Comparison of ENCODE assay signal across 25 mouse cellular contexts in genomic region chr13:114083570-114084138, GRCm38 (mm10).
DNase-seq lines count a peak whose midpoint lies in the region; ATAC-seq and TF ChIP-seq lines count a peak whose summit lies in the region.
"Had no signal": no experiment of that assay in that cellular context is flagged by ENCODE, and none has a peak within 500 bp of the region (broad histone marks: within the 10 kb centered on the region; RNA-seq: fewer than 3 reads in every experiment).

No protein-coding gene starts in this region.

- H3K4me1 ChIP-seq in heart, postnatal 0 days (ENCODE audit: control insufficient read depth, insufficient read depth), result peaks cover 4% of the 10 kb centered on the region; the same call in 1 of the 2 replicates
- H3K4me1 ChIP-seq in midbrain, embryonic 11.5 days (ENCODE audit: control insufficient read depth, insufficient read depth, low read length), result no peaks in the 10 kb centered on the region; the same call in 1 of the 2 replicates
- peaks cover 3% of the 10 kb centered on the region; the same call in 1 of the 2 replicates for H3K4me1 ChIP-seq in midbrain, embryonic 10.5 days
- H3K4me1 ChIP-seq: embryonic facial prominence, embryonic 12.5 days; intestine, embryonic 15.5 days had no signal

- intact Hi-C loops in gastrocnemius, postnatal 36 days (cut with DNase I), result no loop called here

- DNase-seq in heart, postnatal 0 days (ENCODE audit: low spot score), result no peak
- no peak for DNase-seq in heart, adult 8-10 months (ENCODE audit: low spot score)
- DNase-seq in midbrain, embryonic 11.5 days (ENCODE audit: low spot score, missing footprints), result peak; percentile 57
- no peak for DNase-seq in midbrain, embryonic 10.5 days (ENCODE audit: low spot score)
- peak; percentile 5 for DNase-seq in lung, postnatal 14 days
- no peak for DNase-seq in gastrocnemius, postnatal 36 days
- DNase-seq in right cerebral cortex, postnatal 10 days (ENCODE audit: low spot score in 2 of 2), result no peak
- DNase-seq: adrenal gland, adult 8-10 months; cerebellum, adult 8-10 months; embryo, embryonic 11 days; gastrocnemius, postnatal 25 days; kidney, adult 2 months; kidney, postnatal 36 days; left cerebral cortex, postnatal 4 days; thymus, adult 18-20 months; thymus, postnatal 25 days had no signal

- H3K27ac ChIP-seq in heart, postnatal 0 days (ENCODE audit: low read depth), result no peak overlapping the region
- H3K27ac ChIP-seq in midbrain, embryonic 11.5 days (ENCODE audit: low read depth, low read length), result no peak overlapping the region
- no peak overlapping the region for H3K27ac ChIP-seq in midbrain, embryonic 10.5 days (replicated peaks)
- H3K27ac ChIP-seq: embryonic facial prominence, embryonic 12.5 days; hindbrain, embryonic 12.5 days; hindbrain, postnatal 0 days; intestine, embryonic 15.5 days; layer of hippocampus, adult 2 months; left cerebral cortex, adult 2 months; stomach, postnatal 0 days had no signal

- H3K4me3 ChIP-seq in heart, postnatal 0 days (ENCODE audit: low read depth, low read length), result no peak overlapping the region
- H3K4me3 ChIP-seq in midbrain, embryonic 11.5 days (ENCODE audit: low read depth, low read length), result no peak overlapping the region
- no peak overlapping the region for H3K4me3 ChIP-seq in midbrain, embryonic 10.5 days
- H3K4me3 ChIP-seq: embryonic facial prominence, embryonic 12.5 days; hindbrain, embryonic 12.5 days; intestine, embryonic 15.5 days; layer of hippocampus, adult 2 months; left cerebral cortex, adult 2 months had no signal

- 0 out of 2 replicates have a peak, but pooled peaks have one; percentile 27 for ATAC-seq in heart, postnatal 0 days (ENCODE audit: insufficient read depth, low read depth)
- no peak for ATAC-seq in midbrain, embryonic 11.5 days (ENCODE audit: low FRiP score)
- ATAC-seq: hindbrain, postnatal 0 days; intestine, embryonic 15.5 days; midbrain, embryonic 16.5 days had no signal

- no peak for TF ChIP-seq CTCF in heart, postnatal 0 days (IDR thresholded peaks at IDR 0.05; ENCODE audit: low read depth)

- H3K9ac ChIP-seq in heart, postnatal 0 days (replicated peaks; ENCODE audit: low read depth, low read length), result no peak overlapping the region
- no peak overlapping the region for H3K9ac ChIP-seq in midbrain, embryonic 11.5 days (ENCODE audit: low read length)
- H3K9ac ChIP-seq: embryonic facial prominence, embryonic 12.5 days; hindbrain, embryonic 12.5 days; intestine, embryonic 15.5 days had no signal

- no peaks in the 10 kb centered on the region for H3K36me3 ChIP-seq in heart, postnatal 0 days (replicated peaks; ENCODE audit: control insufficient read depth, insufficient read depth, low read length)
- no peaks in the 10 kb centered on the region for H3K36me3 ChIP-seq in midbrain, embryonic 11.5 days (ENCODE audit: control insufficient read depth, insufficient read depth, low read length)
- H3K36me3 ChIP-seq in midbrain, embryonic 10.5 days, result no peaks in the 10 kb centered on the region
- H3K36me3 ChIP-seq: embryonic facial prominence, embryonic 12.5 days; hindbrain, embryonic 12.5 days; intestine, embryonic 15.5 days had no signal

- H3K9me3 ChIP-seq in heart, postnatal 0 days (replicated peaks; ENCODE audit: control insufficient read depth, low read length), result no peaks in the 10 kb centered on the region
- no peaks in the 10 kb centered on the region for H3K9me3 ChIP-seq in midbrain, embryonic 11.5 days (ENCODE audit: control insufficient read depth, low read length)
- H3K9me3 ChIP-seq in midbrain, embryonic 10.5 days (replicated peaks), result no peaks in the 10 kb centered on the region
- H3K9me3 ChIP-seq: embryonic facial prominence, embryonic 12.5 days; G1E; hindbrain, embryonic 12.5 days; intestine, embryonic 15.5 days had no signal

- H3K27me3 ChIP-seq in heart, postnatal 0 days (ENCODE audit: control insufficient read depth, insufficient read depth, low read length), result no peaks in the 10 kb centered on the region
- H3K27me3 ChIP-seq in midbrain, embryonic 11.5 days (ENCODE audit: control insufficient read depth, insufficient read depth, low read length), result no peaks in the 10 kb centered on the region
- H3K27me3 ChIP-seq in midbrain, embryonic 10.5 days (ENCODE audit: low read depth, poor library complexity, severe bottlenecking), result no peaks in the 10 kb centered on the region
- H3K27me3 ChIP-seq: embryonic facial prominence, embryonic 12.5 days; hindbrain, embryonic 12.5 days; intestine, embryonic 15.5 days had no signal

- no peak for TF ChIP-seq EP300 in heart, postnatal 0 days (IDR thresholded peaks at IDR 0.05; ENCODE audit: low read depth)

- H3K4me2 ChIP-seq in heart, postnatal 0 days (ENCODE audit: low read depth, low read length), result no peak overlapping the region
- no peak overlapping the region for H3K4me2 ChIP-seq in midbrain, embryonic 11.5 days
- H3K4me2 ChIP-seq: embryonic facial prominence, embryonic 12.5 days; hindbrain, embryonic 12.5 days; intestine, embryonic 15.5 days had no signal

- 76% methylated on average over 3 of the region's 3 CpGs for WGBS in heart, postnatal 0 days
- 92% methylated on average over 3 of the region's 3 CpGs for WGBS in midbrain, embryonic 11.5 days
- 90% methylated on average over 3 of the region's 3 CpGs for WGBS in midbrain, embryonic 10.5 days

Comparison
In these comparisons a context has a peak if more than half of its experiments do, and no peak if none do; other contexts are left out.
1. DNase-seq: peak in midbrain, embryonic 11.5 days (single experiment) and lung, postnatal 14 days (single experiment); none in heart, postnatal 0 days (single experiment), heart, adult 8-10 months (single experiment), midbrain, embryonic 10.5 days (single experiment), gastrocnemius, postnatal 36 days (0 of 2) and right cerebral cortex, postnatal 10 days (0 of 2).